Mouse (Mus musculus) C2C12 (cell line): ENCODE measurements around the gene Zfp638. TPM values are rescaled to one million over a fixed set of nuclear protein-coding genes. Genes with fewer than 3 reads are reported as not detected.

Experiments
- H3K27me3 ChIP-seq: one replicate; pipeline ENCODE4 v1.6.1; 2011; ENCODE audit not compliant: control insufficient read depth, insufficient read depth, insufficient read length
- H3K36me3 ChIP-seq: one replicate; pipeline ENCODE4 v1.6.1; 2011; ENCODE audit not compliant: control insufficient read depth, insufficient read depth
- H3K4me3 ChIP-seq: one replicate; pipeline ENCODE4 v1.5.1; 2011; ENCODE audit warnings: mild to moderate bottlenecking, control low read depth; ENCODE audit not compliant: poor library complexity, insufficient read depth, severe bottlenecking
- H3K79me2 ChIP-seq: one replicate; pipeline ENCODE4 v1.6.1; 2011; ENCODE audit not compliant: control insufficient read depth, insufficient read depth
- H3K79me3 ChIP-seq: one replicate; pipeline ENCODE4 v1.6.1; 2011; ENCODE audit warnings: low read depth, control low read depth
- H3ac ChIP-seq: one replicate; pipeline ENCODE3; 2011; ENCODE audit warnings: low read depth; ENCODE audit not compliant: control insufficient read depth, insufficient read length
- CEBPB ChIP-seq: IDR thresholded peaks from one replicate; pipeline ENCODE4 v1.6.1; 2011; ENCODE audit warnings: low read depth, mild to moderate bottlenecking, control low read depth, moderate library complexity
- CTCF ChIP-seq: IDR thresholded peaks from one replicate; pipeline ENCODE4 v1.5.1; 2011; ENCODE audit not compliant: control insufficient read depth, insufficient read depth, insufficient read length
- FOSL1 ChIP-seq: IDR thresholded peaks from one replicate; pipeline ENCODE4 v1.8.0; 2011; ENCODE audit warnings: mild to moderate bottlenecking, low read length; ENCODE audit not compliant: poor library complexity, insufficient read depth, severe bottlenecking
- MAX ChIP-seq: IDR thresholded peaks from one replicate; pipeline ENCODE4 v1.6.1; 2011; ENCODE audit warnings: mild to moderate bottlenecking, control low read depth
- MYOD1 ChIP-seq: IDR thresholded peaks from one replicate; pipeline ENCODE4 v1.6.1; 2011; ENCODE audit warnings: low read depth; ENCODE audit not compliant: control insufficient read depth, insufficient read length
- MYOG ChIP-seq: IDR thresholded peaks from one replicate; pipeline ENCODE4 v1.6.1; 2011; ENCODE audit not compliant: control insufficient read depth, insufficient read length; ENCODE audit errors: extremely low read depth
- USF1 ChIP-seq: IDR thresholded peaks from one replicate; pipeline ENCODE4 v1.6.1; 2011; ENCODE audit warnings: low read depth, mild to moderate bottlenecking, control low read depth, moderate library complexity
- polyA plus RNA-seq: library from polyadenylated mRNA; unstranded; fragments of >200 nt; fragmentation: generic; extraction: Trizol; gene quantifications from one replicate; pipeline ENCODE4 v1.2.1, GENCODE M21; 2012; ENCODE audit warnings: missing spikeins

The Zfp638 gene
- polyA plus RNA-seq, 1 experiment, result 7.0 TPM

- no peak overlapping the region for H3ac ChIP-seq
- no peaks in the 10 kb centered on the region for H3K79me3 ChIP-seq
- H3K79me2 ChIP-seq, result no peaks in the 10 kb centered on the region
- H3K36me3 ChIP-seq, result no peaks in the 10 kb centered on the region
- H3K27me3 ChIP-seq, result no peaks in the 10 kb centered on the region
- TF ChIP-seq MYOG (no peak), CTCF (no peak), MYOD1 (no peak), FOSL1 (no peak), USF1 (no peak), MAX (no peak), CEBPB (no peak)
- no peak overlapping the region for H3K4me3 ChIP-seq
These were observed 39.8 kb downstream of the Zfp638 start for GRCm38 (mm10) chr6:83906659-83907058.

GRCm38 (mm10) chr6:83908386-83908785 lies 41.5 kb downstream of the Zfp638 start:
- H3K79me3 ChIP-seq, result no peaks in the 10 kb centered on the region
- no peaks in the 10 kb centered on the region for H3K79me2 ChIP-seq
- H3K4me3 ChIP-seq, result no peak overlapping the region
- H3ac ChIP-seq, result no peak overlapping the region
- no peaks in the 10 kb centered on the region for H3K36me3 ChIP-seq
- H3K27me3 ChIP-seq, result no peaks in the 10 kb centered on the region
- TF ChIP-seq CEBPB (no peak), MYOD1 (no peak), USF1 (no peak), MAX (no peak), FOSL1 (no peak), MYOG (no peak), CTCF (no peak)

- Histone ChIP-seq H3ac (no peak overlapping the region), H3K79me3 (peaks cover 39% of the 10 kb centered on the region), H3K36me3 (no peaks in the 10 kb centered on the region), H3K4me3 (no peak overlapping the region), H3K27me3 (no peaks in the 10 kb centered on the region), H3K79me2 (peaks cover 45% of the 10 kb centered on the region)
- TF ChIP-seq MYOD1, result no peak
- TF ChIP-seq CEBPB, result no peak
- no peak for TF ChIP-seq USF1
- no peak for TF ChIP-seq FOSL1
- TF ChIP-seq CTCF, result no peak
- no peak for TF ChIP-seq MYOG
- no peak for TF ChIP-seq MAX
These were observed 46.8 kb downstream of the Zfp638 start for GRCm38 (mm10) chr6:83913710-83914109.

- Histone ChIP-seq H3ac (peak overlapping the region; percentile 86), H3K79me2 (peaks cover 51% of the 10 kb centered on the region), H3K27me3 (no peaks in the 10 kb centered on the region), H3K4me3 (peak overlapping the region; percentile 75), H3K79me3 (peaks cover 45% of the 10 kb centered on the region), H3K36me3 (no peaks in the 10 kb centered on the region)
- no peak for TF ChIP-seq CEBPB
- TF ChIP-seq CTCF, result peak; percentile 98
- peak; percentile 29 for TF ChIP-seq MAX
These were observed 47.3 kb downstream of the Zfp638 start for GRCm38 (mm10) chr6:83914183-83914719.

DNA sequence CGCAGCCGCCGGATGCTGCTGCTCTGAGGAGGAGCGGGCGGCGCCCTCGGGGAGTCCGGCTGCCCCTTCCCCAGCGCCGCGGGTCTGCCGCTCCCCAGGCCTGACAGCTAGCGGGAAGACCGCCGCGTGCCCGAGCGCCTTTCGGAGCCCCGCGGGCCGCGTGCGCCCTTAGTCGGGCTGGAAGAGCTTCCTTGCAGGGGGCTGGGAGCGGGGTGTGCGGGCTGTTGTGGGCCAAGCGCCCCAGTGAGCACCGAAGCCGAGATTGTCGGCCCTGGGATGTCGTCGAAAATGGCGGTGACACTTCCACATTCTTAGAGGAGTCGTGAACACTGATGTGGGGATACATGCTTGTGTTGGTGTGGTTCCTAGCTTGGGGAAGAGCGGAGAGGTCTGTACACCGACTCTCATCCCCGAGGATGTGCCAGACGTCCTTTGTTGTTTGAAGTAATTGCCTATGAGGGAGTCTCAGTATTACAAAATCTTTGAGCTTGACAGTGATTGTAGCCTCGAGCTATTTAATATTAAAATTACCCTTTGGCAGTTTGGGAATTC lies 47.9 kb downstream of the Zfp638 start:
- Histone ChIP-seq H3K4me3 (peak overlapping the region; percentile 75), H3ac (peak overlapping the region; percentile 86), H3K79me2 (peaks cover 56% of the 10 kb centered on the region), H3K27me3 (no peaks in the 10 kb centered on the region), H3K36me3 (no peaks in the 10 kb centered on the region), H3K79me3 (peaks cover 50% of the 10 kb centered on the region)
- TF ChIP-seq USF1, result no peak

DNA sequence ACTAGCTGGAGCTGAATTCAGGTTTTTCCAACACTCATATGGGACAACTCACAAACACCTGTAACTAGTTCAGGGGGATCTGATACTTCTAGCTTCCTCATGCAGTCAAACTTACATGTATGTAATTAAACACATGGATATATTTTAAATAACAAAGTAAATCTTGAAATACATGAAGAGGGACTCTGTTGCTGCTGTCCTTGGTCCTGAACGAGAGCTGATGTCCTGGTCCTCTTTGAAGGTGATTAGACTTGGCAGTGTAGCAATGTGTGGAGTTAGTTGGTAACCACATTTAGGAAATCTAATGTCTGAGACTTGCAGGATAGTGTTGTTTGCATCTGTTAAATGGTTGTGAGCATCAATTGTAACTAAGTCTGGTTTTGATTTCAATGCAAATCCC lies 60.5 kb downstream of the Zfp638 start:
- H3K4me3 ChIP-seq, result no peak overlapping the region
- peaks cover 9% of the 10 kb centered on the region for H3K36me3 ChIP-seq
- peaks cover 100% of the 10 kb centered on the region for H3K79me2 ChIP-seq
- peaks cover 91% of the 10 kb centered on the region for H3K79me3 ChIP-seq
- TF ChIP-seq MYOD1 (no peak), CTCF (no peak), CEBPB (no peak), USF1 (no peak), MAX (no peak), MYOG (no peak), FOSL1 (no peak)
- no peaks in the 10 kb centered on the region for H3K27me3 ChIP-seq
- H3ac ChIP-seq, result no peak overlapping the region
